Mouse (Mus musculus) MEL (cell line): Measurements from ENCODE around the gene Phf21a. TPM values are rescaled to one million over a fixed set of nuclear protein-coding genes. Genes with fewer than 3 reads are reported as not detected.

Source experiments
- DNase-seq: peaks from one replicate; pipeline ENCODE4 v3.0.0; 2011; ENCODE audit warnings: low read depth, low spot score
- H3K27ac ChIP-seq: 2 replicates; pipeline ENCODE4 v1.5.1; 2012; ENCODE audit warnings: low read depth, mild to moderate bottlenecking, control low read depth, low read length, moderate library complexity; ENCODE audit not compliant: control insufficient read depth
- H3K27me3 ChIP-seq, 2 experiments: fragments of 150-350 bp in 1 of 2; sonication (generic) in 1 of 2; 2 replicates each; pipeline ENCODE4 v1.6.1; 2012; ENCODE audit warnings: low read length in 2 of 2, mild to moderate bottlenecking in 2 of 2, improper control_type of control experiment in 1 of 2, moderate library complexity in 1 of 2; ENCODE audit not compliant: insufficient read depth in 2 of 2, control insufficient read depth in 1 of 2
- H3K36me3 ChIP-seq, 2 experiments: 2 replicates each; pipeline ENCODE4 v1.6.1; 2012 to 2014; ENCODE audit warnings: low read length in 2 of 2, improper control_type of control experiment in 1 of 2, inconsistent platforms in 1 of 2, mild to moderate bottlenecking in 1 of 2; ENCODE audit not compliant: insufficient read depth in 2 of 2, control insufficient read depth in 1 of 2
- H3K4me1 ChIP-seq, 2 experiments: fragments of 150-350 bp in 1 of 2; sonication (generic) in 1 of 2; 2 replicates each; pipeline ENCODE4 v1.6.1; 2012; ENCODE audit warnings: low read length in 2 of 2, improper control_type of control experiment in 1 of 2, mild to moderate bottlenecking in 1 of 2; ENCODE audit not compliant: insufficient read depth in 2 of 2, control insufficient read depth in 1 of 2
- H3K4me3 ChIP-seq, 2 experiments: fragments of 150-350 bp in 1 of 2; sonication (generic) in 1 of 2; 2 replicates each; pipeline ENCODE4 v1.5.1; 2012; ENCODE audit warnings: low read depth in 2 of 2, low read length in 2 of 2, mild to moderate bottlenecking in 2 of 2, moderate library complexity in 2 of 2, control low read depth in 1 of 2, improper control_type of control experiment in 1 of 2; ENCODE audit not compliant: control insufficient read depth in 1 of 2, insufficient read depth in 1 of 2
- H3K79me2 ChIP-seq: 2 replicates; pipeline ENCODE4 v1.6.1; 2012; ENCODE audit warnings: mild to moderate bottlenecking, low read length, moderate library complexity; ENCODE audit not compliant: control insufficient read depth, poor library complexity, insufficient read depth
- H3K9ac ChIP-seq: 2 replicates; pipeline ENCODE4 v1.6.1; 2012; ENCODE audit warnings: low read depth, mild to moderate bottlenecking, control low read depth, low read length, moderate library complexity; ENCODE audit not compliant: control insufficient read depth, poor library complexity, severe bottlenecking
- H3K9me3 ChIP-seq: fragments of 150-350 bp; sonication (generic); replicated peaks from 2 replicates; pipeline ENCODE4 v1.6.1; 2012; ENCODE audit warnings: mild to moderate bottlenecking, low read length, improper control_type of control experiment, moderate library complexity; ENCODE audit not compliant: insufficient read depth
- CHD1 ChIP-seq: IDR thresholded peaks from 2 replicates; pipeline ENCODE4 v1.6.1; 2012; ENCODE audit warnings: low read depth, mild to moderate bottlenecking, inconsistent platforms, low read length, improper control_type of control experiment
- EP300 ChIP-seq, 2 experiments: IDR thresholded peaks; 2 replicates each; pipeline ENCODE4 v1.6.1; 2011; ENCODE audit warnings: improper control_type of control experiment in 2 of 2, low read length in 2 of 2, low read depth in 1 of 2, mild to moderate bottlenecking in 1 of 2
- ETS1 ChIP-seq: IDR thresholded peaks from 2 replicates; pipeline ENCODE4 v1.6.1; 2012; ENCODE audit warnings: low read depth, mild to moderate bottlenecking, inconsistent platforms, low read length, improper control_type of control experiment, moderate library complexity
- GABPA ChIP-seq: IDR thresholded peaks from 2 replicates; pipeline ENCODE4 v1.6.1; 2012; ENCODE audit warnings: low read depth, mild to moderate bottlenecking, inconsistent platforms, low read length, improper control_type of control experiment, moderate library complexity
- KAT2A ChIP-seq: conservative IDR thresholded peaks from 2 replicates; pipeline ENCODE4 v1.6.1; 2012; ENCODE audit warnings: low read depth, low read length, improper control_type of control experiment, inconsistent platforms
- MAX ChIP-seq: IDR thresholded peaks from 2 replicates; pipeline ENCODE4 v1.6.1; 2011; ENCODE audit warnings: low read length, improper control_type of control experiment
- MYC ChIP-seq: IDR thresholded peaks from 2 replicates; pipeline ENCODE4 v1.6.1; 2011; ENCODE audit warnings: low read depth, mild to moderate bottlenecking, low read length, improper control_type of control experiment, moderate library complexity
- NELFE ChIP-seq: IDR thresholded peaks from 2 replicates; pipeline ENCODE4 v1.6.1; 2011; ENCODE audit warnings: low read depth, low read length, improper control_type of control experiment
- POLR2AphosphoS2 ChIP-seq: IDR thresholded peaks from 2 replicates; pipeline ENCODE4 v1.6.1; 2011; ENCODE audit warnings: low read length, improper control_type of control experiment
- POLR2AphosphoS5 ChIP-seq: IDR thresholded peaks from 2 replicates; pipeline ENCODE4 v1.6.1; 2012; ENCODE audit warnings: low read depth, borderline replicate concordance, mild to moderate bottlenecking, inconsistent platforms, low read length, moderate library complexity, mixed read lengths
- RCOR1 ChIP-seq: IDR thresholded peaks from 2 replicates; pipeline ENCODE4 v1.6.1; 2012; ENCODE audit warnings: low read depth, mild to moderate bottlenecking, inconsistent platforms, low read length, improper control_type of control experiment
- SIN3A ChIP-seq: IDR thresholded peaks from 2 replicates; pipeline ENCODE4 v1.6.1; 2012; ENCODE audit warnings: low read length, improper control_type of control experiment, inconsistent platforms
- TAL1 ChIP-seq: IDR thresholded peaks from 2 replicates; pipeline ENCODE4 v1.6.1; 2012; ENCODE audit warnings: mild to moderate bottlenecking, inconsistent platforms, low read length, moderate library complexity, mixed read lengths
- TBP ChIP-seq: IDR thresholded peaks from 2 replicates; pipeline ENCODE4 v1.8.0; 2011; ENCODE audit warnings: low read depth, low read length, improper control_type of control experiment
- USF1 ChIP-seq: IDR thresholded peaks from 2 replicates; pipeline ENCODE4 v1.6.1; 2014; ENCODE audit warnings: low read depth, mild to moderate bottlenecking, inconsistent platforms, low read length, improper control_type of control experiment, moderate library complexity
- USF2 ChIP-seq, 2 experiments: IDR thresholded peaks; 2 replicates each; pipeline ENCODE4 v1.6.1; 2011 to 2012; ENCODE audit warnings: improper control_type of control experiment in 2 of 2, low read length in 2 of 2, borderline replicate concordance in 1 of 2, inconsistent platforms in 1 of 2, low read depth in 1 of 2, mild to moderate bottlenecking in 1 of 2; ENCODE audit not compliant: insufficient read depth in 1 of 2
- ZC3H11A ChIP-seq: IDR thresholded peaks from 2 replicates; pipeline ENCODE4 v1.6.1; 2012; ENCODE audit warnings: low read depth, mild to moderate bottlenecking, inconsistent platforms, low read length, improper control_type of control experiment
- ZKSCAN1 ChIP-seq: IDR thresholded peaks from 2 replicates; pipeline ENCODE4 v1.6.1; 2012; ENCODE audit warnings: low read depth, mild to moderate bottlenecking, inconsistent platforms, low read length, improper control_type of control experiment, moderate library complexity
- ZMIZ1 ChIP-seq: IDR thresholded peaks from 2 replicates; pipeline ENCODE4 v1.6.1; 2012; ENCODE audit warnings: low read depth, mild to moderate bottlenecking, inconsistent platforms, low read length, improper control_type of control experiment, moderate library complexity
- polyA plus RNA-seq, 2 experiments: library from polyadenylated mRNA; stranded (reverse) in 1 of 2; unstranded in 1 of 2; fragments of >175 nt in 1 of 2; fragments of >200 nt in 1 of 2; gene quantifications; 2 replicates each; pipeline versions ENCODE4 v1.2.1 to v1.2.4; 2012; ENCODE audit warnings: low replicate concordance in 2 of 2, low read depth in 1 of 2; ENCODE audit not compliant: insufficient read length in 2 of 2, insufficient read depth in 1 of 2, missing spikeins in 1 of 2
- total RNA-seq: library from RNA; depleted of rRNA; stranded (reverse); fragments of 300-350 nt; gene quantifications from 2 replicates; pipeline ENCODE4 v1.2.3, GENCODE M21; 2012

Phf21a gene
- total and polyA plus RNA-seq, 3 experiments: 4.7 to 245 (median 15.6) TPM

DNA sequence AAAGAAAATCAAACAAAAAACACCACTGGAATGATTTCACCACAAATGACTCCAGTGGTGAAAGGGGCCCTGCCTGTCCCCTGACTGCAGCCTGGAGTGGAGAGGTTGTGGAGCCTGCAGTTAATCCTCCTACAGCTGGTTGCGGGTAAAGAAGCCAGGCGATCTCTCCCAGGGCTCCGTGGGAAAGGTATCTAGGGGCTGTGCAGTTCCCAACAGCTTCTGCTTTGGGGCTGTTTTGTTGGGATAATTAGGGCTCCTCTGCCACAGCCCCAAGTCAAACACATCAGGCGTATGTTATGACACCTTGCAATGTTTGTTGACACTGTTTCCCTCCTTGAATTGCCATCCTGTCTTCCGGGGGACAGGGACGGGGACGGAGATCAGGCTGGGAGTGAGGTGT, 47.5 kb downstream of the Phf21a start:
- Histone ChIP-seq H3K27me3 (peaks cover 4% of the 10 kb centered on the region in 2 experiments; a peak in 3 of 4 replicates), H3K9me3 (no peaks in the 10 kb centered on the region), H3K36me3 (no peaks in the 10 kb centered on the region), H3K4me1 (no peaks in the 10 kb centered on the region), H3K4me3 (no peak overlapping the region), H3K79me2 (no peaks in the 10 kb centered on the region), H3K27ac (no peak overlapping the region), H3K9ac (no peak overlapping the region)
- TF ChIP-seq MAX (no peak), POLR2AphosphoS2 (no peak), MYC (no peak), ZMIZ1 (no peak)
- DNase-seq: no peak

DNA sequence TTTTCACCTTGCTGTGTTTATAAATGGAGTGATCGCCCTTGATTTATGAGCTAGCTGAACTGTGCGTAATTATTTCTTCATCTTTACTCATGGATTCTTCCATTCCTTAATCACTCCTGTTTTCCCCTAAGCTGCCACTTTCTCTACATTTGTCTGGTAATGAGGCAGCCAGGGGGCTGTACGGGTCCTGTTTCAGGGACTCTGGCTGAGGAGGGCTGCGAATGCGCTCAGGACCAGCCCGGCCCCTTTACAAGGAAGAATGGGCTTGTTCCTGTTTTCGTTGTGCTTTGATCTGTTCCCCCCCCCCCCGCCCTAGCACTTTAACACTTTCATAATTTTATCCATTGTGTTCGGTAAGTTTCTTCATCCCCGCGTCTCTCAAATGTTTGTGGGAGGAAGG, 48.2 kb downstream of the Phf21a start:
- Histone ChIP-seq H3K9ac (no peak overlapping the region), H3K27ac (no peak overlapping the region)
- no peak for DNase-seq
- TF ChIP-seq POLR2AphosphoS5 (no peak), USF2 (IDR thresholded peaks at IDR 0.05; ENCODE audit: borderline replicate concordance in 1 of 2, insufficient read depth in 1 of 2, low read depth in 1 of 2, low read length in 2 of 2) (no peak), GABPA (no peak), ETS1 (no peak), RCOR1 (no peak), TBP (no peak), SIN3A (no peak), MAX (no peak), ZC3H11A (no peak), USF1 (no peak), TAL1 (no peak), ZKSCAN1 (no peak), CHD1 (no peak), EP300 (IDR thresholded peaks at IDR 0.05; ENCODE audit: low read depth in 1 of 2, low read length in 2 of 2) (no peak), KAT2A (no peak), NELFE (no peak)
- TF ChIP-seq, all 39 proteins: peak for 0
- Histone ChIP-seq H3K4me1 (no peaks in the 10 kb centered on the region), H3K9me3 (no peaks in the 10 kb centered on the region), H3K79me2 (no peaks in the 10 kb centered on the region), H3K36me3 (no peaks in the 10 kb centered on the region), H3K4me3 (no peak overlapping the region), H3K27me3 (peaks cover 4 to 6% of the 10 kb centered on the region in 2 experiments; a peak in 3 of 4 replicates)
